Mouse (Mus musculus): ENCODE measurements around the gene Uncx. TPM values are rescaled to one million over a fixed set of nuclear protein-coding genes. Genes with fewer than 3 reads are reported as not detected.
A peak's percentile ranks its signal among the peaks of the same experiment; 100 is the strongest.

The Uncx gene
- polyA plus RNA-seq, 1 experiment from 2014 or later, result not detected

DNA sequence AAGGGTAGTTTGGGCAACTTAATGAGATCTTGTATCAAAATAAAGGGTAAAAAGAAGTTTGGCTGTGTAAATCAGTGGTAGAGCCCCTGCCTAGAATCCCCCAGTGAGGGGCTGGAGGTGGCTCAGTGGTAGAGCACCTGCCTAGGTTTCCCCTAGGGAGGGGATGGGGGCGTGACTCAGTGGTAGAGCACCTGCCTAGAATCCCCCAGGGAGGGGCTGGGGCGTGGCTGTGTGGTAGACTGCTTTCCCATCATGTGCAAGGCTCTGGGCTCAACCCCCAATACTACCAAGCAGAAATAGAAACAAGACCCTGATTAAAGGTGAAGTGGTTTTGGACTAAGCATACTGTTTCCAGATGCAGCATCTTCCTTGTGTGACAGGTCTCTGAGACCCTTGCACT lies 21.4 kb downstream of the Uncx start:
- no peak overlapping the region for H3K4me3 ChIP-seq (ENCODE audit: low read depth, low read length)
- ATAC-seq (ENCODE audit: insufficient read depth) (no peak), DNase-seq (no peak)
- WGBS, result 35% methylated on average over 2 of the region's 2 CpGs
- TF ChIP-seq CTCF (IDR thresholded peaks at IDR 0.05; ENCODE audit: low read depth), result no peak
- no peak overlapping the region for H3K27ac ChIP-seq (ENCODE audit: low read depth)
- H3K36me3 ChIP-seq (ENCODE audit: insufficient read depth), result no peaks in the 10 kb centered on the region
- H3K4me1 ChIP-seq (ENCODE audit: insufficient read depth), result no peaks in the 10 kb centered on the region
- peaks cover 45% of the 10 kb centered on the region for H3K27me3 ChIP-seq (ENCODE audit: insufficient read depth, low read length)
- H3K9me3 ChIP-seq (ENCODE audit: low read depth, low read length), result no peaks in the 10 kb centered on the region
- H3K9ac ChIP-seq, result no peak overlapping the region
- no peak overlapping the region for H3K4me2 ChIP-seq

DNA sequence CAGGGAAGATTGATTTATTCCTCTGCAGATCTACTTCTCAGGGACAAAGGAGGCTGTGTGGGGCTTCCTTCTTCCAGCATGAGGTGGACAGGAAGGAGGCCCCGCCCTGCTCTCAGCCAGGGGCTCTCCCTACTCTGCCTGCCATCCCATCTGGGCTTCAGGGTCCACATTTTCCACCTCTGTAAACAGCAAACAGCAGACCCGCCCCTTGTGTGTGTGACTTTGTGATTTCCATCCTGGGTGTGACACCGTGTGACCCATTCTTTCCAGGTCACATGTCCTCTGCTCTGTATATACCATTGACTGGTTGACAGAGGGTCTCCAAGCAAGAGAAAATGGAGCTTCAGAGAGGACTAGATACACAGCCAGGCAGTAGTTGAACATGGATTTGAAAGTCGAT lies 22.2 kb downstream of the Uncx start:
- H3K27me3 ChIP-seq (ENCODE audit: insufficient read depth, low read length), result peaks cover 38% of the 10 kb centered on the region
- no peak overlapping the region for H3K4me2 ChIP-seq
- H3K9ac ChIP-seq, result no peak overlapping the region
- H3K4me1 ChIP-seq (ENCODE audit: insufficient read depth), result no peaks in the 10 kb centered on the region
- ATAC-seq (ENCODE audit: insufficient read depth) (no peak), DNase-seq (no peak)
- H3K4me3 ChIP-seq (ENCODE audit: low read depth, low read length), result no peak overlapping the region
- no peak for TF ChIP-seq CTCF (IDR thresholded peaks at IDR 0.05; ENCODE audit: low read depth)
- H3K27ac ChIP-seq (ENCODE audit: low read depth), result no peak overlapping the region
- no peaks in the 10 kb centered on the region for H3K36me3 ChIP-seq (ENCODE audit: insufficient read depth)
- H3K9me3 ChIP-seq (ENCODE audit: low read depth, low read length), result no peaks in the 10 kb centered on the region
- WGBS, result 56% methylated on average over 4 of the region's 4 CpGs

DNA sequence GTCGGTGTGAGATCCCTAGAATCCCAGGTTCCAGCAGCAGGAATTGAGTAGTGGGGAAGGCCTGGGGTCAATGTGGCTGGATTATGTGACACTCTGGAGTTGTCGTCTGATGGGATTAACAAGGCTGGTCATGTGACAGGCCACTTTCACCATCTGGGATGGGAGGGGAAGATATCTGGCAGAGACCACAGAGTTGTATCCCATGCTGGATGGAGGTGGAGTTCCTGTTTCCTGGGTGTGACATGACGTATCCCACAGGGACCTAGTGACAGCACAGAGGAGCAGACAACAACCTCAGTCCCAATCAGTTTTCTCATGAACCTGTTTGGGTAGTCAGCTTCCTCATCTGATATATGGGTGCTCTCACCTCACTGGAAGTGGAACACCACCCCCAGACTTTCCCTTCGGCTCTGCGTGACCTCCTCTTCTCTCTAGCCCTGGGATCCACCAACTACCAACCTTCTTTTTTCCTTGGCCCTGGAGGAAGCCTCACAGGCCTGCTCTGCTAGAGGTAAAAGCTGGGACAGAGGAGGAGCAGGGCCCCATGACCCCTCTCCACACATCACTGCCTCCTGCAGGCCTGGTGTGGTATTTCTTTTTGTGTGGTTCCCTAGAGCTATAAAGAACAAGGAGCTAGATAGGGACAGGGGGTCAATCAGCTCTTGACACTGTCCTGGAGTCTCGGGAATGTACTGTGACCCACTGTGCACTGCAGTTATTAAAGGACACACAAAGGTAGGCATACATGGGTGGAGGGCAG lies 23.5 kb downstream of the Uncx start:
- Histone ChIP-seq H3K4me3 (ENCODE audit: low read depth, low read length) (no peak overlapping the region), H3K36me3 (ENCODE audit: insufficient read depth) (no peaks in the 10 kb centered on the region), H3K9ac (no peak overlapping the region), H3K9me3 (ENCODE audit: low read depth, low read length) (no peaks in the 10 kb centered on the region), H3K4me1 (ENCODE audit: insufficient read depth) (no peaks in the 10 kb centered on the region), H3K4me2 (no peak overlapping the region), H3K27me3 (ENCODE audit: insufficient read depth, low read length) (peaks cover 31% of the 10 kb centered on the region), H3K27ac (ENCODE audit: low read depth) (no peak overlapping the region)
- DNase-seq, result peak; percentile 54
- no peak for ATAC-seq (ENCODE audit: insufficient read depth)
- TF ChIP-seq CTCF (IDR thresholded peaks at IDR 0.05; ENCODE audit: low read depth), result peak; percentile 31
- WGBS, result 50% methylated on average over 6 of the region's 6 CpGs

DNA sequence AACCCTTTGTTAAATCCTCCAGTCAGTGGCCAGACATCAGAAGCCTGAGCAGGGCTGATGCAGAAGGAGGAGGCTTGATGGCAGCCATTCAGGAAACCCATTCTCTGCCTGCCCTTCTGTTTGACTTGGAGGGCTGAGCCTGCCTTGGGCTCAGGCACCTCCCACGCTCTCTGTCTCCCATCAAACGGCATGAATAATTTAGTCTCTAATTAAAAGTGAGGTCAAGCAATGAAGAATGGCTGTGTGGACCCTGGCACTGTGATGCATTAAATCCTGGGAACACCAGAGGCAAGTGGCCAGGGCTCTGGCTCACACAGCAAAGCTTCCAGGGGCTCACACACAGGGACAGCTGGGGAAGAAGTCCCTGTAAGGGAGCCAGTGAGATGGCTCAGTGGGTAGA lies 24.8 kb downstream of the Uncx start:
- Histone ChIP-seq H3K4me1 (ENCODE audit: insufficient read depth) (peaks cover 7% of the 10 kb centered on the region; the same call in 1 of the 2 replicates), H3K36me3 (ENCODE audit: insufficient read depth) (no peaks in the 10 kb centered on the region), H3K27me3 (ENCODE audit: insufficient read depth, low read length) (peaks cover 25% of the 10 kb centered on the region), H3K27ac (ENCODE audit: low read depth) (no peak overlapping the region), H3K9ac (no peak overlapping the region), H3K4me2 (no peak overlapping the region), H3K4me3 (ENCODE audit: low read depth, low read length) (no peak overlapping the region), H3K9me3 (ENCODE audit: low read depth, low read length) (no peaks in the 10 kb centered on the region)
- no peak for TF ChIP-seq CTCF (IDR thresholded peaks at IDR 0.05; ENCODE audit: low read depth)
- no peak for DNase-seq
- no peak for ATAC-seq (ENCODE audit: insufficient read depth)
- WGBS, result 53% methylated on average over 2 of the region's 2 CpGs

DNA sequence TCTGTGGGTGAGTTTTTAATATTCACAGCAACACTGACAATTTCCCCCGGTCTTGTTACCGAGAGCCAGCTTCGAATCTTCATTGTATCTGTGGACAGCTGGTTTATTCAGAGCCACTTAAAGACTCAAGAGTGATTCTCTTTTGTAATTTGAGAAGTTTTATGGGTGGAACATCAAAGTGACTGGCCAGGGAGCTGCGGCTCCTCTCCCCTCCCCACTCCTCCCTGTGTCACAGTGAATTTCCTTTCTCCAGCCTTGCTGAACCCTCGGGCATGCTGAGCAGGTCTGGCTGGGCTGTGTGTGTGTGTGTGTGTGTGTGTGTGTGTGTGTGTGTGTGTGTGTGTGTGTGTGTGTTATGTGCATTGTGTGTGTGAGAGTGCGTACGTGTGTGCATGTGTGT lies 29.2 kb downstream of the Uncx start:
- Histone ChIP-seq H3K9ac (no peak overlapping the region), H3K4me1 (ENCODE audit: insufficient read depth) (peaks cover 7% of the 10 kb centered on the region; the same call in 1 of the 2 replicates), H3K27me3 (ENCODE audit: insufficient read depth, low read length) (peaks cover 4% of the 10 kb centered on the region; the same call in 1 of the 2 replicates), H3K4me3 (ENCODE audit: low read depth, low read length) (no peak overlapping the region), H3K4me2 (no peak overlapping the region), H3K9me3 (ENCODE audit: low read depth, low read length) (no peaks in the 10 kb centered on the region), H3K27ac (ENCODE audit: low read depth) (no peak overlapping the region), H3K36me3 (ENCODE audit: insufficient read depth) (no peaks in the 10 kb centered on the region)
- peak; percentile 69 for ATAC-seq (ENCODE audit: insufficient read depth)
- DNase-seq, result peak; percentile 71
- no peak for TF ChIP-seq CTCF (IDR thresholded peaks at IDR 0.05; ENCODE audit: low read depth)
- 7% methylated on average over 7 of the region's 7 CpGs for WGBS

DNA sequence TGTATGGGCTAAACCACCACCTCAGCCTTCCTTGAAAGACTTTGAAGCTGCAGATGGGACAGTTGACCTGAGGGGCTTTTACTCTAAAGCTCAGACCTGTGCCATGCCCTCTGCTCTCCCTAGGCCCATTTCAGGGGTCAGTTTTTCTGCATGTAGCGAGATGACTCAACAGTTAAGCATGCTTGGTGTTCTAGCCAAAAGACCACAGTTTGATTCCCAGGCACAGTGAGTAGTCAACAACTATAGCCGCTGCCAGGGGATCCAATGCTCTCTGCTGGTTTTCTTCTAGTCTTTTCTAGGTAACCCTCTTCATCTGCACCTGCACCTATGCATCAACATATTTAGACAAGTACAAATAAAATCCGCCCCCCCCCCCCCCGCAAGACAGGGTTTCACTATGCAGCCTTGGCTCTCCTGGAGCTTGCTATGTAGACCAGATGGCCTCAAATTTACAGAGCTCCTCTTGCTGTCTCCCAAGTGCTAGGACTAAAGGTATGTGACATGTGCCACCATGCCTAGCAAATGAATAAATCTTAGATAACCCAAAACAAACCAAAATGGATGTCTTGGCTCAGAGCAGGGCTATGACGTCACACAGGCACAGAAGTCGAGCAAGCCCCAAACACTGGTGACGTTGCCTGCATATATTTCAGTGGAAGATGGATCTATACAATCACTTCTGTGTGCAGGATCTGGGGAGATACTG lies 30.5 kb downstream of the Uncx start:
- no peak overlapping the region for H3K4me2 ChIP-seq
- H3K36me3 ChIP-seq (ENCODE audit: insufficient read depth), result no peaks in the 10 kb centered on the region
- no peaks in the 10 kb centered on the region for H3K9me3 ChIP-seq (ENCODE audit: low read depth, low read length)
- 67% methylated on average over 7 of the region's 7 CpGs for WGBS
- no peak for TF ChIP-seq CTCF (IDR thresholded peaks at IDR 0.05; ENCODE audit: low read depth)
- H3K4me1 ChIP-seq (ENCODE audit: insufficient read depth), result peaks cover 7% of the 10 kb centered on the region; the same call in 1 of the 2 replicates
- peaks cover 4% of the 10 kb centered on the region; the same call in 1 of the 2 replicates for H3K27me3 ChIP-seq (ENCODE audit: insufficient read depth, low read length)
- ATAC-seq (ENCODE audit: insufficient read depth) (no peak), DNase-seq (no peak)
- no peak overlapping the region for H3K9ac ChIP-seq
- no peak overlapping the region for H3K4me3 ChIP-seq (ENCODE audit: low read depth, low read length)
- H3K27ac ChIP-seq (ENCODE audit: low read depth), result no peak overlapping the region

DNA sequence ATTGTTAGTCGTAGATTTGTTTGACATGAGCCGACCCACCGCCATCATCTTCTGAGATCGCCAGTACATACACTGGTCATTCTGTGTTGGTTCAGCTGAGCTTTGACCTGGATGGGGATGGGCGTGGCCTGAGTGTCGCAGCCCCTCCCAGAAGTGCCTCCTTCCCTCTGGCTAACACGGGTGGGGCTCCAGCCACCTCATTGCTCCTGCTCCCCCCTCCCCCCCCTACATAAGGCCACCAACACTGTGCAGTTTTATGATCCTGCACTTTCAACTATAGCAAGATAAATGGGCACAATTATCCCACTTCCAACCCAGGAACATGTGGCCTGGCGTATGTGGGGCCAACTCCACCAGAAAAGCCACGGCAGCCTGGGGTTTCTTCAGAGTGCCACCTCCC lies 31.8 kb downstream of the Uncx start:
- H3K36me3 ChIP-seq (ENCODE audit: insufficient read depth), result no peaks in the 10 kb centered on the region
- no peak overlapping the region for H3K4me2 ChIP-seq
- H3K27ac ChIP-seq (ENCODE audit: low read depth), result no peak overlapping the region
- TF ChIP-seq CTCF (IDR thresholded peaks at IDR 0.05; ENCODE audit: low read depth), result no peak
- no peak for ATAC-seq (ENCODE audit: insufficient read depth)
- no peak overlapping the region for H3K4me3 ChIP-seq (ENCODE audit: low read depth, low read length)
- 57% methylated on average over 9 of the region's 9 CpGs for WGBS
- no peak for DNase-seq
- H3K4me1 ChIP-seq (ENCODE audit: insufficient read depth), result peaks cover 7% of the 10 kb centered on the region; the same call in 1 of the 2 replicates
- H3K9me3 ChIP-seq (ENCODE audit: low read depth, low read length), result no peaks in the 10 kb centered on the region
- H3K9ac ChIP-seq, result no peak overlapping the region
- H3K27me3 ChIP-seq (ENCODE audit: insufficient read depth, low read length), result peaks cover 6% of the 10 kb centered on the region
